Mouse (Mus musculus) C2C12 (cell line): ENCODE data around the gene Src.

Source experiments
- CEBPB ChIP-seq: IDR thresholded peaks from one replicate; pipeline ENCODE4 v1.6.1; 2011; ENCODE audit warnings: low read depth, mild to moderate bottlenecking, control low read depth, moderate library complexity
- CTCF ChIP-seq: IDR thresholded peaks from one replicate; pipeline ENCODE4 v1.5.1; 2011; ENCODE audit not compliant: control insufficient read depth, insufficient read depth, insufficient read length
- FOSL1 ChIP-seq: IDR thresholded peaks from one replicate; pipeline ENCODE4 v1.8.0; 2011; ENCODE audit warnings: mild to moderate bottlenecking, low read length; ENCODE audit not compliant: poor library complexity, insufficient read depth, severe bottlenecking
- MAX ChIP-seq: IDR thresholded peaks from one replicate; pipeline ENCODE4 v1.6.1; 2011; ENCODE audit warnings: mild to moderate bottlenecking, control low read depth
- MYOG ChIP-seq: IDR thresholded peaks from one replicate; pipeline ENCODE4 v1.6.1; 2011; ENCODE audit not compliant: control insufficient read depth, insufficient read length; ENCODE audit errors: extremely low read depth
- USF1 ChIP-seq: IDR thresholded peaks from one replicate; pipeline ENCODE4 v1.6.1; 2011; ENCODE audit warnings: low read depth, mild to moderate bottlenecking, control low read depth, moderate library complexity

GRCm38 (mm10) chr2:157395371-157395770 is 22.9 kb upstream of the Src start:
- no peak for TF ChIP-seq CTCF
- no peak for TF ChIP-seq USF1
- TF ChIP-seq MYOG = no peak
- no peak for TF ChIP-seq MAX
- TF ChIP-seq CEBPB = no peak
- no peak for TF ChIP-seq FOSL1
